Mouse (Mus musculus): ENCODE data around the gene C1galt1. TPM values are rescaled to one million over a fixed set of nuclear protein-coding genes. Genes with fewer than 3 reads are reported as not detected.

C1galt1 gene
- 1 to 10 TPM; 4.8 to 6.7 (median 5.3) TPM for polyA plus RNA-seq (2017; shearing (Covaris generic))

DNA sequence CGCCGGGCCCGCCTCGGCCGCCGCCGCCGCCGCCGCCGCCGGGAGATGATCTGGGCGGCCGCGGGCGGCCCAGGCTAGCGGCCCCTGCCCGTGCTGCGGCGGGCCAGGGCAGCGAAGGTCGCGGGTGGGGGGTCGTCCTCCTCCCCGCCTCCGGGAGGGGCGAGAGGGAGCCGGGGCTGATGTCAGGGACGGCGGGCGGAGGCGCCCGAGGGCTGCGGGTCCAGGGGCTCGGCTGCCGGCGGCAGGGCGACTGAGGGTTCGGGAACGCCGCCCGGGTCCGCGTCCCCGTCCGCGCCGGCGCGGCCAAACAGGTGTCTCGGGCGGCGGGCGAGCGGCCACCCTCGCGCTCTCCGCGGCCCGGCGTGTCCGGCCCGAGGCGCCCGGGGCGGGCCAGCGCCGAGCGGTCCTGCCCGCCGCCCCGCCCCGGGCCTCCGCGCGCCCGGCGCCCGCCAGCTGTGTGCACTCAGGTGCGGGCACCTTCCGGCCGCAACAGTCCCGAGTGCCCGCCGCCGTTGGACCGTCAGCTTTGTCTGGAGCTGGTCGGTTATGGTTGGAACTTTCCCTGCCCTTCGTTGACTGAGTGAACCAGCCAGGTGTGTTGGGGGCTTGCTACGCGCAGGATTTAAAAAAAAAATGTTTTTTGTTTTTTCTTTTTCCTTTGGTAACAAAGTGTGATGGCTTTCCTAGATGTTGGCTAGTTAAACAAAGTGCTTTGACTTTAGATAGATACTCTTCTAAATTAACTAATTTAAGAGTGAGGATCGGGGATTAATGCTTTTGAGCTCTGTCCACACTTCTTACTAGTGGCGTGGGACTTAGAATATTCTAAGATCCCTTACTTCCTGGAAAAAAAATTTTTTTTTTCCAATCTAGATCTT, at the start of gene C1galt1:
C1galt1 (plus strand) TSS at position 41 of the 878 bp plus-strand sequence.
- peak; percentile 12 for ATAC-seq

DNA sequence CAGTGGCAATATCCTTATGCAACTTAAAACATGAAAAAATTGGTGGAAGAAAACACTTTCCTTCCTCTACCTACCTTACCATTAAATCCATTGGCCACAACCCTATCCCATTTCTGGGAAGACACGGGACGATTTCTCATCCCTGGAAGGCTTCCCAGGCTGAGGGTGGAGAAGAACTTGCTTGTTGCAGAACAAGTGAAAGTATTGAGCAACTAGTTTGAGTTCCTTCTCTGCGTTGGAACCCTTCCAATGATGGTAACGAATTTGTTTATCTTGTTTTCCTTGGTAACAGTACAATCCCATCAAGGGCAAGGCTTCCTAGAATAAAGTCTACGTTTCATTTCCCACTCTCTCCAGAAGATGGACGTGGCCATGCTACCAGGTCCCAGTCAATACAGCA, 44.7 kb upstream of the C1galt1 start:
- ATAC-seq: no peak

GRCm38 (mm10) chr6:7803765-7804542, 40.7 kb upstream of the C1galt1 start:
- ATAC-seq: no peak

DNA sequence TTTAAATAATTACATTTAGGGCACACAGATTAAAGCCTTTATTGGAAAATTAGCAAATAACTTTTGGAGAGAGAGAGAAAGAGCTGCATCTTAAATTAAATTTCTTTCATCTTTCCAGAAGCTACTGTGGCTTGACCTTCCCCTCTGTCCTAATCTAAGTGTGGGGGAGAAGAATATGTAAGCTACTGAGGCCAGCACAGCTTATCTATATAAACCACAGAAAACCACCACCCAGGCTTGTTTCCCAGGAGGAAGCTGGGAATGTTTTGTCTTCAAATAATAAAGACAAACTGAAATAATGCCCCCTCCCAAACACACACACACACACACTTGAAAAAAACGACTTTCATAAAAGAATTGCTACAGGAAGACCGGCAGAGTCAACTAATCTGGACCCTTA, 30.5 kb upstream of the C1galt1 start:
- ATAC-seq: no peak

GRCm38 (mm10) chr6:7816233-7816632, 28.4 kb upstream of the C1galt1 start:
- ATAC-seq: no peak

- no peak for ATAC-seq
Observed at GRCm38 (mm10) chr6:7822688-7823087, 22.0 kb upstream of the C1galt1 start.

- no peak for ATAC-seq
Observed at GRCm38 (mm10) chr6:7830793-7831192, 13.8 kb upstream of the C1galt1 start.

- ATAC-seq: no peak
Observed at GRCm38 (mm10) chr6:7832564-7833175, 12.0 kb upstream of the C1galt1 start.

DNA sequence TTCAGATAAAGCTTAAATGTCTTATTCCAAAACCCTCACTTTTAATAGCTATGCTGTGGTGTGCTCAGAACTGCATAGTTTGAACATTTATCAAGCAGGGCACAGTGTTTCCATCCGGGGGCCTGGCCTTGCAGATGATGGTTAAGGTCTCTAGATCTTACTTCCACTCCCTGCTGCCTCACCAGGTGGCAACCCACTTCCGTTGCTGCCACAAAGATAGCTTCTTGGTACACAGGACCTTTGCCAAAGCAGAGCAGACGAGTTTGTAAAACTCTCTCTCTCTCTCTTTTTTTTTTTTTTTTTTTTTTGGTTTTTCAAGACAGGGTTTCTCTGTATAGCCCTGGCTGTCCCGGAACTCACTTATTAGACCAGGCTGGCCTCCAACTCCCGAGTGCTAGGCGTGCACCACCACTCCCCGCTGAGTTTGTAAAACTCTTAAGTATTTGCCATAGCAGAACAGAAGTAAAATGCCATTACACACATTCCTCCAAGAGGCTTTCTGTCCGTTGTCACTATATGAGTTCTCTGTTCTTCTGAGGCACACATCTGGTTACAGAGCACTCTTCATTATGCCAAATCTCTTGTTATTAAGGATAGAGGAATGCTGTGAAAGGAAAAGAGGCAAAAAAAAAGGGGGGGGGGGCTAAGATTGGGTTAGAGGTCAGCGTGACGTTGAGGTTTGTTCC, 773 bp upstream of the C1galt1 start:
- peak; percentile 55 for ATAC-seq

- ATAC-seq: peak; percentile 78
Observed at GRCm38 (mm10) chr6:7844412-7844801, 235 bp upstream of the C1galt1 start.

DNA sequence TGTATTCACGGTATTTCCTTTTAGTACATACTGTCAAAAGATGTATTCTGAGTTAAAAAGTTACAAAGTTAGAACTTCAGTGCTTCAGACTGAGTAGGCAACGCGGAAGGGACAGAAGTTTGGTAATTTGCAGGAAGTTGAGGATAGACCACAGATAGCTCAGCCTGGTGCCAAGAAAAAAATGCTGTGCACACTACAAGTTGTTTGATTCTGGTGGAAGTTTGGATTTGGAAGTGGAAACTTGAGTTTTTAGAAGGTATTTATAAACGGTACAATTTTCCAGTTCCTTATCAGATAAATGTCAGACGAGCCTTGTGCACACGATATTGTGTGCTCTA, 1.0 kb downstream of the C1galt1 start:
- no peak for ATAC-seq

GRCm38 (mm10) chr6:7846726-7847439, 2.2 kb downstream of the C1galt1 start:
- peak; percentile 13 for ATAC-seq

DNA sequence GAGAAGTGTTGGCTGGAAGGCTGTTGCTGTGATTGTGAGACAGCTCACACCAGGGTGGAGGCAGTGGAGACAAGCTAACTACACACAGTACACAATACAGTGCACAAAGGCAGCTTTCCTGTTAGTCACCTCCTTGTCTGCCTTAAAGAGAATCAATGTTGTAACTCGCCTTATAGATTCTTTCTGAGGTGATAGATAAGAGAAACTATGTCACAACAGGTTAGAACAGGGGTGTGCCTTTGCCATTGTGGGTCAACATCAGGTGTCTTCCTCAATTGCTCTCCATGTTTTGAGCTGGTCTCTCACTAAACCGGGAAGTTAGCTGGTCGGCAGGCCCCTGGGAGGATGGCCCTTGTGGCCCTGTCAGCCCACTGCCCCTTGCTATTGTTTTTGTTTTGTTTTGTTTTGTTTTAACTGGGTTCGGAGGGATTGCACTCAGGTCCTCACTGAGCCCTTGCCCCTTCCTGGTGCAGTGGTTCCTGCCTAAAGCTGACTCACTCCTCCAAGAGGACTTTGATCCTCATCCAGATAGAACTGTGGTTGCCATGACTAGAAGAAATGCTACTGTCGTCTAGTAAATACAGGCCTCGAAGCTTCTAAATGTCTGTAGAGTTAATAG, 3.4 kb downstream of the C1galt1 start:
- ATAC-seq: no peak

- no peak for ATAC-seq
Observed at GRCm38 (mm10) chr6:7848714-7849113, 4.1 kb downstream of the C1galt1 start.

DNA sequence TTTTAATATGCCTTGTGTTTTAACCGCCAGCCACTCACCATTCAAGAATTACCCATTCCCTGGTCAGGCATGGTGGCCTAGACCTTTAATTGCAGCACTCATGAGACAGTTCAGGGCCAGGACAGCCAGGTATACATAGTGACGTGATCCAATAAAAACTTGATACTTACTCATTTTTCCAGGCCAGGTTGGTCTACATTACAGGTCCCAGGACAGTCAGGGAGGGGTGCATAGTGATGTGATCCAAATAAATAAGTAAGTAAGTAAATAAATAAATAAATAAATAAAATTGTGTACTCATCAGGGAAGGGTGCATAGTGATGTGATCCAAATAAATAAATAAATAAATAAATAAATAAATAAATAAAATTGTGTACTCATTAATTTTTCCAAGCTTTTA, 6.4 kb downstream of the C1galt1 start:
- no peak for ATAC-seq

GRCm38 (mm10) chr6:7852919-7853318, 8.3 kb downstream of the C1galt1 start:
- ATAC-seq: no peak

- no peak for ATAC-seq
Observed at GRCm38 (mm10) chr6:7853461-7853860, 8.8 kb downstream of the C1galt1 start.

- peak; percentile 66 for ATAC-seq
Observed at GRCm38 (mm10) chr6:7856682-7857290, 12.1 kb downstream of the C1galt1 start.

DNA sequence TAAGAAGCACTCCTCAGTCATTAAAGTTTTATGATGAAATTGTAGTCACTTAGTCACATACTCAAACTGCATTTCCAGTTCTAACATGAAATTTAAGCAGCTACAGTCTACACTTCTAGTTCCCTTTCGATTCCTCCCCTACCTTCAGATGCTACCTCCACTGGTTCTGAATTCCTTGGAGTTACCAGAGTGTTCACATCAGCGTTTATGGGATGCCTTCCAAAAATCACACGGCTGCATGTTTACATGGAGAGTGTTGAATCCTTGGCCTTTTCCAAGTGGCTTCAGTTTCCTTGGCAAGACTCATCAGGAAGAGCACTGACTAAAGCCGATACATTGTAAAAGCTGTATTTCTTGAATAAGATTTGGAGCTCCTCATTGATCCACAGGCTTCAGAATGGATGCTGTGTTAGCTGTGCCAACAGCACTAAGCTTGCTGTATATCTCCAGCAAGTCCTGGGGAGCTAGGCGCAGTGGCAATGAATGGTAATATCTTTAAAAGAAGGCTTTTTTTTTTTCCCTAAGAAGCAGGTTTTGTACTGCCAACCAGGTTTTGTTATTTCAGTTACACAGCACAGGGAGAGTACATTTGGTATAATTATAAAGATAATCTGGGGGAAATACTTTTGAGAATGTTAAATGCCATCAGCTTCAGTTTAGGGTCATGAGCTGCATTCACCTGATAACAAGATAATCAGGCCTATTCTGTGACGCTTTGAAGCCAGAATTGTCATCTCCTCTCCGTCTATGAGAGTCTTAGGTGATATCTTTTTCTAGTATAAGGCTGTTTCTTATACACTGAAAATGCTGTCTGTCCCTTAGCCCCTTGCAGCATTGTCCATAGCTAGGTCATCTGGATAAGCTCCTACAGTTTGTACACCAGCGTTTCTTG, 13.0 kb downstream of the C1galt1 start:
- ATAC-seq: no peak

GRCm38 (mm10) chr6:7858586-7858985, 13.9 kb downstream of the C1galt1 start:
- ATAC-seq: no peak
